Mouse (Mus musculus) Muller cell, postnatal 12 days (primary cell): ENCODE results near the gene Nrp1.

Experiments used
- DNase-seq: peaks from one replicate; pipeline ENCODE4 v3.0.0-alpha.2; 2015; ENCODE audit errors: inconsistent ontology term

Nrp1 gene

DNA sequence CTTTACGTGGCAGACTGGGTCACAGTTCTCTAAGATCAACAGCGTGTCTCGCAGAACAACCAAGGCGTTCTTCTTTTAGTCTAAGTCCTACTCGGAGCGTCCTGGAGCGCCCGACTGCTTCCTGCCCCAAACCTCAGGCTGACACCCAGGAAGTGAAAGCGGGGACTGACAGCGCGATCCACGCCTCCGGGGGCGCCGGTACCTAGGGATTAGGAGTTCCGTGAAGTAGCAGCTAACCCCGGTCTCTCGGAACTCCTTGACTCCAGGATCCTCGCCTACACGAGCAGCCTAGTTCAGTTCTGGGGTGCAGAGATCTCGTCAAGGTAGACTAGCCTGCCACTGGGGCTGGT lies at the start of gene Nrp1:
TSS of gene Nrp1 (plus strand) at position 199 of the 350 bp plus-strand sequence.
- DNase-seq, result no peak

DNA sequence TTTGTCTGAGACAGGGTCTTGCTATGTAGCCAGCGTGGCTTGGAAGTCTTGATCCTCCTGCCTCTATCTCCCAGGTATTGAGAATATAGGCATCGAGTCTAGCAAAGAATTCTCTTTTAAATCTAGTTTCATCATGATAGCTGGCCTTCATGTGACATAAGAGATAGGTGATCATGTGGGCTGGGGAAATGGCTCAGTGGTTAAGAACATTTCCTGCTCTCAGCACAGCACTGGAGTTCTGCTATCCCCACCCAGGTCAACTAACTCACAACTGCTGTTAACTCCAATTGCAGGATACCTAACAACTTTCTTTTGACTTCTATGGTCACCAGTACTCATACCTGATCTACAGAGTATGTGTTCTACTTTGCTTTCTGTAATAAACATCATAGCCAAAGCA lies 37.6 kb upstream of the Nrp1 start:
- DNase-seq, result no peak

DNA sequence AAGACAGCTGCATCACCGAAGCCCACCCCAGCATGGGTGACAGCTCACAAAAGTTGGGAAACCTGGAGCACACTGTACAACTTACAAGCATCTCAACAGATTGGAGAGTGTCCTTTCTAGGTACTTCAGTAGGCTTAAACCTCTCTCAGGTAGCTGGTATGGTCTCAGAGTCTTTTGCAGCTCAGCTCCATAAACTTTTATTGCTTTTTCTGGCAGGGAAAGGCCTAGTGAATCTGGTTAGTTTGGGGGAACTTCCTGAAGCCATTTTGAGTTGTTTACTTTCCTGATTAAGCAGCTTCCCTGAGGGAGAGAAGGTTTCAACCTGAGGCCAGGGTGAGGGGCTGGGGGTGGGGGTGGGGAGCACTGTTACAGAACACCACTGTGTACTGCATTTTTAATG lies 31.1 kb upstream of the Nrp1 start:
- no peak for DNase-seq

DNA sequence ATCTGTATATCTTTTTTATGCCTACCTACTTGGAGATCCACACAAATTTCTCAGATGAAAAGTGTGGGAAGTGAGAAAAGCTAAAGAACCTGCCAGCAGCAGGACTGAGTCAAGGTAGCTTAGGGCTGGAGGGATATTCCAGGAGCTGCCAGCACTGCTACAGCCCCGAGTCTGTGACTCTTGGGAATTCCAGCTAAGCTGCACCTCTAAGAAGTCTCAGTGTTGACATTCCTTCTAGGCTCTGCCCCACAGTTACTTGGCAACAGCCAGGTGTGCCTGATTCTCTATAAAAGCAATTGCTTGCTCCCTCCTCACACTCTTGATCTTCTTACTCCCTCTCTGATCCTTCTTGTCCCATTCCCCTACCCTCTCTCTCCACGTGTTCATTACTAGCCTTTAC lies 30.5 kb upstream of the Nrp1 start:
- no peak for DNase-seq

DNA sequence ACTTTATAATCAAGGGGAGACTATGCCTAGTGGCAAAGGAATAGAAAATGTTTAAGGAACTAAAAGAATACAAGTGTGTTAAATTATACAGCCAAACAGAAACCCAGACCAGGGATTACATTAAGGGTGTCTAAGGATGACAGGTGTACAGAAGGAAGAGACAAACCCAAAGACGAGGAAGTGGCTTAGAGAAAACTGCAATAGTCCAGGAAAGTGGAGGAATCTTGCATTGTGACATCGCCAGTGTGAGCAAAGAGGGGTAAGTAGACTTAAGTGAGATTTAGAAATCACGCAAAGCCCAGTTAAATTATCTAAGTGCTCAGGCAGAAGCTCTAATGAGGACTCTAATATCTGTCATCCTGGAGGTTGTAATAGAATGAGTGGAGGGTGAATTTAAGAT lies 28.9 kb upstream of the Nrp1 start:
- no peak for DNase-seq

DNA sequence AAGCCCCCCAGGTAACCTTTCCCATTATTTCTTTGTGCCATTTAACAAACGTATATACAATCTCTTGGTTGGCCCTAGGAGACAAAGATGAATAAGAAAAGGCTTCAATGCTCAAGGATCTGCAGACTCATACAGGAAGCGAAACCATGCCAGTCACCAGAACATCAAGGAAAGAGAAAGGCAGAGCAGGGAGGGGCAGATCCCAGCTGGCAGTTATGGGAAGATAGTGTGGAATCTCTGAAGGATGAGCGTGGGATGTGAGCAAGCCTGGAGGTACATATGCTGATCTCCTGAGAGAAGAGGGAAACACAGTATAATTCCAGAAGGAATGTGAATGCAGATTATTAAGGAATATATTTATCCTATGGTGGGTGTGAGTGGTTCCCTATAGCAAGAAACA lies 22.4 kb upstream of the Nrp1 start:
- no peak for DNase-seq

DNA sequence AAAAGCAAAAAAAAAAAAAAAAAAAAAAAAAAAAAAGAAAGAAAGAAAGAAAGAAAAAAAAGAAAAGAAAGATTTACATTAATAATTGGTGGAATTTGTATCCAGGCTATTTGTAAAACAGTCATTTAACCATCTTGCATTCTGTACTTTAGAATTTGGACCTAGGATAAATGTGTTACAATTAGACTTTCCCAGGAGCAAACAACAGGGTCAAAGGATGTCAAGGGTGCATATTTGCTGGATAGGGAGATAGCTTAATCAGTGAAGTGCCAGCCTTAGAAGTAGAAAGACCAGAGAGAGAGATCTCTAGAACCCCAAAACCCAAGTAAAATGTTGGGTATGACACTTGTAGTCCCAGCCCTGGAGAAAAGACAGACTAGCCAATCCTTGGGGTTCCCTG lies 19.5 kb upstream of the Nrp1 start:
- DNase-seq, result no peak

DNA sequence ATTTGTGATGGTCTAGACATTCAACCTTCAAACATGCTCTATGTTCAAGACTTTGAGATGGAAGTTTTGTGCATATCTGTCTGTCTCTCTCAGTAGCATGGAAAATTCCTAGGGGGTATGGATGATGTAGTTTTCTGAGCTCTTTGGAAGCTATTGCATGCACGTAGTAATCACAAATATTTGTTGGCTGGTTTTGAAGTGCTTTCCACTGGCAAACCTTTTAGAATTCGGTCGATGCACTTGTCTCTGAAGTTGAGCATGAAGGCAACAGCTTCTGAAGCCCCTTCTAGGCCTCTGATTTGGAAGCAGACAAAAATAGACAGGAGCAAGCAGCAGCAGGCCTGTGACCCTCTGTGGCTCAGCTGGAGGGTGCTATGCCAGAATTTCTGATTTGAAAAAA lies 18.9 kb upstream of the Nrp1 start:
- no peak for DNase-seq

DNA sequence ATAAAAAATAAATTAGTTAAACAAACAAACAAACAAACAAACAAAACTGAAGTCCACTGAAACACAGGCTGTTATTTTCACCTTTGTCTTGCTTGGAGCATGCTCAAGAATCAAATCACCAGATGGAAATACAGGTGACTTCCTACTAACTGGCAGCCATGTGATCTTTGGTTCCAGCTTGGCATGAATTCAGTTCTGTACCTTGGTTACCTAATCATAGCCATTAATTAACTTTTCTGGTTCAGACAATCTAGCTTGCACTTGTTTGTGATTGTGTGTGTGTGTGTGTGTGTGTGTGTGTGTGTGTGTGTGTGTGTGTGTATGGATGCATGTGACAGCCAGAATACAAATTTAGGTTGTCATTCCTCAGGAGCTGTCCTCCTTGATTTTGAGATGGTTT lies 8.0 kb upstream of the Nrp1 start:
- no peak for DNase-seq

DNA sequence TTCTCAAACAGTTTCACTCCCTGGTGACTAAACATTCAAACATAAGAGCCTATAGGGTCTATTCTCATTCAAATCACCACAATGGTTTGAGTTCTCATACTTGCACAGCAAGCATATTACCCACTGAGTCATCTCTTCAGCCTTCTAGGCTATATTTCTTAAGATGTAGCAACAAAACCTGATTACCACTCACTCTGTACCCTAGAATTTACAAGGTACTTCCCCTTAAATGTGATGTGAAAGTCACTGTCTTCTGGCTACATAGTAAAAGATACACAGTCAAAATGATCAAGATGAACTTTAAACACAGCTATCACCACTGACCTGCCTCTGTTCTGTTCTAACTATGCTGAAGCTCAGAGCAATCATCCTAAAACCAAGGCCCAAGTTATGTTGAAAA lies 7.2 kb upstream of the Nrp1 start:
- no peak for DNase-seq

DNA sequence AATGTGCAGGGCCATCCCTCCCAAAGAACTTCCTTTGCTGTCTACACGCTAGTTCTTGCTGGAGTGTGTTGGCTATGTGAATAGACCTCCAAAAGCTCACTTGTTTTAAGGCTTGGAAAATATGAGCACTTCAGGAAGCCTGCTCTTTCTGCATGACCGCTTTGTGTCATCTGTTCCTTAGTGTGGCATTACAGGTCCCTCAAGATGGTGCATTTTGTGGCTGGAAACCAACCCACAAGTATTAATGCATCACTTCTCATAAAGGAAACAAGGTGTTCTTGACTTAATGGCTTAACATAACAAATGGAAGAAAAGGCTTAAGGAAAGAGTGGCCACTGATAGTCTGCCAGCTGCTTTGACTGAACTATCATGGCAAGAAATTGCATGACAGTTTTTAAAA lies 5.6 kb upstream of the Nrp1 start:
- DNase-seq, result no peak

DNA sequence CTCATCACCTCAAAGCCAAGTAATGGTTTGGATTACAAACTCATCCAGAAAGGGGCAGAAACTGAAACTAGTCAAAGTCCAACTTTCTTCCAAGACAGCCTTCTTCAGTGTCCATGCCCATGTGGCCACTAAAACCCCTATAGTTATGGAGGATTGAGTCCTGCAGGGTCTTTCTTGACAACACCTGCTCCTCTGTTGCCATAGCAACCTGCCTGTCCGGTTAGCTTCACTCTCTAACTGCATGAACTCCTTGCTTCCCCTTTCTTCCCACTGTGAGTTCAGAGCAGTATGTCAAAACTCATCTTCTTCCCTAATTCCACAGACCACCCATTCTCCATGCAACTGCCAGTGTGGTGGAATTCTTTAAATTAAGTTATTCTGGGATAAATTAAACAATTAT lies 4.4 kb upstream of the Nrp1 start:
- no peak for DNase-seq

DNA sequence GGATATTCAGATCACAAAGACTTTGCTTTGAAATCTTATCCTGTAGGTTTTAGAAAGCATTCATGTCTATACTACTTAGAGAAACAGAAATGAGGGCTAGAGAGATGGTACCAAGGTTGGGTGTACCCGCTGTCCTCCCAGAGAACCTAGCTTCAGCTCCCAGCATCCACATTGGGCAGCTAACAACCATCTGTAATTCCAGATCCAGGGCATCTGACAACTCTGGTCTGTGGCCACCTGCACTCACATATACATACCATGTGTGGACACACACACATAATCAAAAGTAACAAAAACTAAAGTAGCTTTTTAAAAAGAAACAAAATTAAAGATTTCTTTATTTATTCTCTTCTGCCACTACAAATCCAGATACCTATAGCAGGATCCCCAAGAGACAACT lies 3.3 kb upstream of the Nrp1 start:
- no peak for DNase-seq

DNA sequence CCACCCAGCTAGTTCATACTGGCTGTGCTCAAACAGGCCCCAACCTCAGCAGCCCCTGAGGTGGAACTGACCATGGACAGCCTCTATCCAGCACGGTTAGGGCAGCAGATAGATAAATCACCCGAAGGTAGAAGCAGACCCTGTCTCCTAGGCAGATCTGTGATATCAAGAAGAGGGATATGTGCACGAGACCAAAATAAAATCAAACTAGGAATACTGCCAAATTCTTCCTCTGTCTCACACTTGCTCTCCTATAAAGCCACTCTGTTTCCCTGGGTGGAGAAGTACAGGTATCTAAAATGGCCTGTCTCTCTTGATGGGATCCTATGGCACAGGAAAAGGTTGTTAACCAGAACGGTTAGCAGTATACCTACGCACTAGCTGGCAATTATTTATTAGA lies 2.2 kb upstream of the Nrp1 start:
- DNase-seq, result no peak

DNA sequence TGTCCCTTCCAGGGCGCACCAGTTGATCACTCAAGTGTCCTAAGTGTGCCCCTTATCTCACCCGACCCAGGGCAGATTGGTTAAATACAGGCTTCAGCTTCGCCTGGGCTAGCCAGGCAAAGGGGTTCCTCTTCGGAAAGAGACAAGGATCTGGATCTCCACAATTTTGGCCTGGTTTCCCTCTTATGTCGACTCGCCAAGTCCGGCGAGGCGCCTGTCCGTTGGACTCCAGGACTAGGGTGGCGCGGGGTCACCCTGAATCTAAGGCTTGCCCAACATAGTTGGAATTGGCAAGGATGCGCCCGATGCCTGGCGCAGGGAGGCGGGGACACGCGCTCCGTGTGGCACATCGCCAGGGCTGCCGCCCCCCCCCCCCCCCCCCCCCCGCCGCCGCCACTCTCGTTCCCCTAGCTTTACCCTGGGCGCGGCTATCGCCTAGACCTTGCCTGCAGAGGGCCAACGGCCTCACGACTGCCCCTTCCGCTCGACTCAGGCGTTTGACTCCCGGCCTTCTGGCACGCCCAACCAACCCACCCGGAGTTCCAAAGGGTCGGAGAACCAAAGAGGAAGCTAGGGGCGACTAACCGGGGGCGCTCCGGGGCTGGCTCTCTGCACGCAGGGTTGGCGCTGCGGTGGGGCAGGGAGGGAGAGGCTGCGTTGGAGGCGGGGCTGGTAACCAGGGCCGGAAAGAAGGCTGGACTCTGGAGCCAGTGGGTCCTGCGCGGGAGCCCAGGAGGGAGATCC lies 1.4 kb upstream of the Nrp1 start:
- peak; percentile 94 for DNase-seq

DNA sequence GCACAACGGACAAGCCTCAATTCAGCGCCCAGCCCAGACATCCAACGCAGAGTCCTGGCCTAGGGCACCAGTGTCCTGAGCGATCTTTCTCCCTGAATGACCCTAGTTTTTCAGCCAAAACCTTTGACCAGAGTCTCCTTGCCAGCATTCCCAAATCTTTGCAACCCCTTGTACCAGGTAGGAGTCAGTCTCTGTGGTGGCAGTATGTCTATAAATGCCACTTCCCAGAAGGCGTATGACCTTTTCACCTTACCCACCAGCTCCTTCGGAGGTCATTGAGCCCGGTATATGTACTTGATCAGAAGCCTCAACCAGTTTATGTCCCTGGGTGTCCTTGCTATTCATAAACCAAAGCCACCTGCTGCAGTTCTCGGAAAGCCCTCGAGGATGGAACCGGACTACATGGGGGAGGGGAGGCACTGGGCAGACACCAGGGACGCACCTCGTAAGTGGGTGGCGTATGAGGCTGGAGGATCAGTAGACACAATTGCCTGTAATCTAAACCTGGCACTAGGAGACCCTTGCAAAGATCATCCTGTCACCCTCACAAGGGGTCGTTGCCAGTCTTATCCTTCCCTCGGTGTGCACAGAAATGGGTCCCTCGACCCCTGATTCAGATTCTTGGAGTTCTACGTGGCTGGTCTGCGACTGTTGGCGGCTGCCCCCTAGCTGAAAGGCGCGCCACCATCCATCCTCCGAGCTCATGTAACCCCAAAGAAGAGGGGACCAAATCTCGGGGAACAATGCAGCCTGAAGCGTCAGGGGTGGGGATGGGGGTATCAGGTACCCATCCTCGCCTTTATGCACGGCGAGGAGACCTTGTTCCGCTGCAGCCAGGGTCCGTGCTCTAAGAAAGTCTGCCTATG lies 631 bp upstream of the Nrp1 start:
- DNase-seq, result peak; percentile 89

DNA sequence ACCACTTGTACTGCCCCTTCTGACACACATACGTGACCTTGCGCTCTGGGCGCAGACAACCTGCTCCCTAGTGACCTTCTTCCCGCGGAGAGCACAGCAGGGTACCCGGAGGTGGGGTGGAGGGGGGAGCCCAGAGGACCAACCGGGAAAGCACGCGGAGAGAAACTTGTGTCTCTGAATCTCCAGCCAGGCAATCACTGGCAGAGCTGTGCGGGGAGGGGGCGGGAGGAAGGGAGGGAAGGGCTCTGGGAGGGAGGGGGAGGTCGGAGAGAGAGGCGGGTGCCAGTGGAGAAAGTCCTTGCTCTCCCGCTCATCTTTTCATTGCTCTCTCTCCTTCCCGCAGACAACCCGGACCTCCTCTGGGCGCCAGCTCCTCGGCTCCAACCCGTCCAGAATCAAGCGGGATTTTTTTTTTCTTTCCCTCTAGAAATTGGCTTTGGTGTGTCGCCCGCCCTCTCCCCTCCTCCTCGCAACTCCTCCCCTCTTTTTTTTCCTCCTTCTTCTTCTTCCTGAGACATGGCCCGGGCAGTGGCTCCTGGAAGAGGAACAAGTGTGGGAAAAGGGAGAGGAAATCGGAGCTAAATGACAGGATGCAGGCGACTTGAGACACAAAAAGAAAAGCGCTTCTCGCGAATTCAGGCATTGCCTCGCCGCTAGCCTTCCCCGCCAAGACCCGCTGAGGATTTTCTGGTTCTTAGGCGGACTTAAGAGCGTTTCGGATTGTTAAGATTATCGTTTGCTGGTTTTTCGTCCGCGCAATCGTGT lies 534 bp downstream of the Nrp1 start:
- DNase-seq, result peak; percentile 93

DNA sequence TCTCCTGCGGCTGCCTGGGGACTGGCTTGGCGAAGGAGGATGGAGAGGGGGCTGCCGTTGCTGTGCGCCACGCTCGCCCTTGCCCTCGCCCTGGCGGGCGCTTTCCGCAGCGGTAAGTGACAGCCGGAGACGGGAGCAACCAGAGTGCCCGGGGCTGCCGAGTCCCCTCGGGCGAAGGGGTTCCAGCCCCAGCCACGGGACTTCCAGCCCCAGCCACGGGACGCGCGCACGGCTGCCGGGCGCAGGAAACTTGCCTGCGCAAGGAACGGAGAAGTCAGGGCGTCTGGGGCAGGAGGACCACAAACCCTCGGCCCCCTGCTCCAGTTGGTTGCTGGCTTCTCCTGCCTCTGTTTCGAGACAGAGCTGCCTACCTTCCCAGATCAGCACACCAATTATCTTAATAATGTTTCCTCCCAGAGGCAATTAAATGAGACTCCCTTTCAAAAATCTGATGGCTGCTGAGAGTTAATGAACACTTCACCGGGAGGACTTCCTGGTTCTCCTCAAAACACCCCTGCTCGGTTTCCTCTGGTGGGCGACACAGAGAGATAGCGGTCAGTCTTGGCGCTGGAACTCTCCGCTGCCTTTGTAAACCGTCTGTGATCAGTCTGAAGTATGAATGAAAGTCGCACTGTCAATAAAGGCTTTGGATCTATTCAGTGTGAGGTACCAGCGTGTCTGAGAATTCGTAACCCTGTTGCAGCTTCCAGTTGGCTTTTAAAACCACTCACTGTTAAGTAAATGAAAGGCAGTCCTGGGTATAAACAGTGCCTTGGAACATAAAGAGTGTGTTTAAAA lies 1.3 kb downstream of the Nrp1 start:
- DNase-seq, result peak; percentile 60

DNA sequence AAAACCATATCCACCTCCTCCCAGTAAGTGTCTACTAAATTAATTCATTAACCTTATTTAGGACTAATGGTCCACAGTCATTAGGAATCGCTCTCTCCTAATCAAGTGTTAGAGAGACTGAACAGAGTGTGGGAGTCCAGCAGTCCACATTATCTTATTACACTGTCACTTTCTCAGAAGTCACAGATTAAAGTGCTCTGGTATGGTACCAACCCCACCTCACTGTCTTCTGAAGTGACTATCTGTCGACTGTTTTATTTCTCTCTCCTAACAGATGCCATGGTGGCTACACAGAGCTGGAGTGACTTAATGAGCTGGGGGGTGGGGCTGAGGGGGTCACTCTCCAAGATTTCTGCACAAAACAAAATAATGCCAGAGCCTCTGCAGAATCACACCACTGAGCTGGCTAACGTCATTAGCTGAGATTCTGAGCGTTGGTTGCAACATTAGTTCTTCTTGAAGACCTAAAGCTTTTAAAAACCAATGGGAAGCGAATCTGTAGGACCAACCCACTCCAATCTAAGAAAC lies 3.0 kb downstream of the Nrp1 start:
- peak; percentile 31 for DNase-seq

DNA sequence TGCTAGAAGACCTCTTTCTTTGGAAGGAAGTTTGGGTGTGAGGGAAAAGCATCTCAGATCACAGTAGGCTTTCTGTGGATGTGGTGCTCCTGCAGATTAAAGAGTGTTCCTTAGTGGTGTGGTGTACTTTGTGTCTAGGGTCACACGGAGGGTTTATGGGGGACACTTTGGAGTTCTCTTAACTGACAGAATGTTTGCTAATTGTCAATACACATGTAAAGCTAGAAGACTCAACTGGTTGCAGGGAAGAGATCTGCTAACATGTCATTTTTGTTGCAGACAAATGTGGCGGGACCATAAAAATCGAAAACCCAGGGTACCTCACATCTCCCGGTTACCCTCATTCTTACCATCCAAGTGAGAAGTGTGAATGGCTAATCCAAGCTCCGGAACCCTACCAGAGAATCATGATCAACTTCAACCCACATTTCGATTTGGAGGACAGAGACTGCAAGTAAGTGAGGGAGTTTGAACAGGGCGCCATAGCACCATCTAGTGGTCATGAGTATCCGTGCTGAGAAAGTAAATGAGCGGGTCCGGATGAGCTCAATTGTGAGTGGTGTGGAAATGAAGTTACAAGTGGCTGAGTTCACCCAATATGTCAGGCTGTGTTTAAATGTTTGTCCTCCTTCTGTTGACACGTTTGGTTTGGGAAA lies 4.7 kb downstream of the Nrp1 start:
- DNase-seq, result peak; percentile 72

DNA sequence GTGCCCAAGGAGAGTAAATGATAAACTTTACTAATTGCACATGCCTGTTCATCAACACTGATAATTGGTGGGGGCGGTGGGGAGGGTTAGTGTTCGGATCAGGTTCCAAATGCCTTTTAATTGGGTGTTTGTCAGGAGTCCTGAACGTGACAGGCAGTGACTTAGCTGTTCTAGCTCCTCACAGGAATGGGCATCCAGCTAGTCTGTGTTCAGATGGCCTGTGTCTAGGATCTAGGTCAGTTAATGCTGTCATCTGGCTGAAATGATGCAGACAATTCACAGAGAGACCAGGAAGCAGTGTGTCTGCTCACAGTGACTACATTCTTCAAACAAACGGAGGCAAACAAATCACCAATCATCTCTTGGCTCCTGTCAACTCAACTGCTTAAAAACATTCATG lies 12.1 kb downstream of the Nrp1 start:
- DNase-seq, result peak; percentile 85
